Mouse (Mus musculus): Measurements from ENCODE around the gene 5330417C22Rik. TPM values are rescaled to one million over a fixed set of nuclear protein-coding genes. Genes with fewer than 3 reads are reported as not detected.

The 5330417C22Rik gene
- polyA plus RNA-seq, 1 experiment from 2014 or later = 4.1 TPM

GRCm38 (mm10) chr3:108458380-108458779 is 78.0 kb downstream of the 5330417C22Rik start:
- H3K4me3 ChIP-seq (replicated peaks) = no peak overlapping the region
- no peak overlapping the region for H3K9ac ChIP-seq
- ATAC-seq (ENCODE audit: insufficient number of reproducible peaks, low FRiP score, low TSS enrichment, low read depth) = no peak
- 0 out of 2 replicates have a peak overlapping the region, but pooled peaks have one; percentile 22 for H3K4me2 ChIP-seq (replicated peaks)
- H3K4me1 ChIP-seq = peaks cover 5% of the 10 kb centered on the region; the same call in 1 of the 2 replicates
- WGBS = 46% methylated on average over 14 of the region's 14 CpGs
- no peaks in the 10 kb centered on the region for H3K36me3 ChIP-seq
- no peak overlapping the region; the same call in 1 of the 2 replicates for H3K27ac ChIP-seq (replicated peaks)
- H3K9me3 ChIP-seq (replicated peaks) = no peaks in the 10 kb centered on the region
- H3K27me3 ChIP-seq = no peaks in the 10 kb centered on the region

GRCm38 (mm10) chr3:108454172-108454571 is 82.2 kb downstream of the 5330417C22Rik start:
- no peak overlapping the region for H3K4me2 ChIP-seq (replicated peaks)
- H3K27ac ChIP-seq (replicated peaks) = no peak overlapping the region
- no peak for ATAC-seq (ENCODE audit: insufficient number of reproducible peaks, low FRiP score, low TSS enrichment, low read depth)
- no peaks in the 10 kb centered on the region for H3K27me3 ChIP-seq
- no peaks in the 10 kb centered on the region for H3K36me3 ChIP-seq
- no peak overlapping the region for H3K4me3 ChIP-seq (replicated peaks)
- no peak overlapping the region for H3K9ac ChIP-seq
- H3K9me3 ChIP-seq (replicated peaks) = no peaks in the 10 kb centered on the region
- peaks cover 5% of the 10 kb centered on the region; the same call in 1 of the 2 replicates for H3K4me1 ChIP-seq
- WGBS = 59% methylated on average over 1 of the region's 1 CpGs

GRCm38 (mm10) chr3:108451969-108452368 is 84.4 kb downstream of the 5330417C22Rik start:
- WGBS = 71% methylated on average over 2 of the region's 2 CpGs
- ATAC-seq (ENCODE audit: insufficient number of reproducible peaks, low FRiP score, low TSS enrichment, low read depth) = no peak

GRCm38 (mm10) chr3:108445366-108445705 is 91.0 kb downstream of the 5330417C22Rik start:
- H3K36me3 ChIP-seq = 0 out of 2 replicates have a peak, but pooled peaks cover 2% of the 10 kb centered on the region
- H3K27me3 ChIP-seq = no peaks in the 10 kb centered on the region
- H3K27ac ChIP-seq (replicated peaks) = peak overlapping the region; percentile 87
- 15% methylated on average over 6 of the region's 6 CpGs for WGBS
- H3K4me3 ChIP-seq (replicated peaks) = peak overlapping the region; percentile 85
- no peak for ATAC-seq (ENCODE audit: insufficient number of reproducible peaks, low FRiP score, low TSS enrichment, low read depth)
- no peaks in the 10 kb centered on the region for H3K9me3 ChIP-seq (replicated peaks)
- peak overlapping the region; percentile 74 for H3K4me2 ChIP-seq (replicated peaks)
- H3K9ac ChIP-seq = peak overlapping the region; percentile 77; the same call in 1 of the 2 replicates
- peaks cover 23% of the 10 kb centered on the region for H3K4me1 ChIP-seq

More at GRCm38 (mm10) chr3:108451969-108452368, 84.4 kb downstream of the 5330417C22Rik start:
- Histone ChIP-seq H3K9ac (no peak overlapping the region), H3K4me3 (replicated peaks) (no peak overlapping the region), H3K9me3 (replicated peaks) (no peaks in the 10 kb centered on the region), H3K4me1 (no peaks in the 10 kb centered on the region), H3K4me2 (replicated peaks) (no peak overlapping the region), H3K27ac (replicated peaks) (no peak overlapping the region), H3K36me3 (no peaks in the 10 kb centered on the region), H3K27me3 (no peaks in the 10 kb centered on the region)

GRCm38 (mm10) chr3:108444698-108445365 is 91.5 kb downstream of the 5330417C22Rik start, which contains the start of gene Sars:
Gene Sars (minus strand): TSS chr3:108445209.
- under 1% methylated on average over 41 of the region's 41 CpGs for WGBS
- ATAC-seq (ENCODE audit: insufficient number of reproducible peaks, low FRiP score, low TSS enrichment, low read depth) = peak; percentile 98
- Histone ChIP-seq H3K4me1 (peaks cover 23% of the 10 kb centered on the region), H3K4me3 (replicated peaks) (peak within 1 kb of the TSS; percentile 85), H3K9ac (peak within 1 kb of the TSS; percentile 77), H3K27me3 (no peaks in the 10 kb centered on the region), H3K4me2 (replicated peaks) (peak within 1 kb of the TSS; percentile 74), H3K9me3 (replicated peaks) (no peaks in the 10 kb centered on the region), H3K27ac (replicated peaks) (peak within 1 kb of the TSS; percentile 87), H3K36me3 (0 out of 2 replicates have a peak, but pooled peaks cover 2% of the 10 kb centered on the region)

- Histone ChIP-seq H3K4me3 (replicated peaks) (peak overlapping the region; percentile 85), H3K27me3 (no peaks in the 10 kb centered on the region), H3K9me3 (replicated peaks) (no peaks in the 10 kb centered on the region), H3K4me1 (peaks cover 23% of the 10 kb centered on the region), H3K9ac (peak overlapping the region; percentile 77), H3K4me2 (replicated peaks) (peak overlapping the region; percentile 74), H3K27ac (replicated peaks) (peak overlapping the region; percentile 87), H3K36me3 (0 out of 2 replicates have a peak, but pooled peaks cover 2% of the 10 kb centered on the region)
- ATAC-seq (ENCODE audit: insufficient number of reproducible peaks, low FRiP score, low TSS enrichment, low read depth) = no peak
- 8% methylated on average over 8 of the region's 8 CpGs for whole genome bisulfite sequencing
Measured at GRCm38 (mm10) chr3:108444029-108444428, 92.3 kb downstream of the 5330417C22Rik start.

- Histone ChIP-seq H3K36me3 (peaks cover 60% of the 10 kb centered on the region), H3K27me3 (no peaks in the 10 kb centered on the region), H3K9ac (no peak overlapping the region), H3K4me1 (no peaks in the 10 kb centered on the region), H3K27ac (replicated peaks) (no peak overlapping the region), H3K4me3 (replicated peaks) (no peak overlapping the region), H3K4me2 (replicated peaks) (no peak overlapping the region), H3K9me3 (replicated peaks) (no peaks in the 10 kb centered on the region)
- 79% methylated on average over 7 of the region's 7 CpGs for WGBS
- no peak for ATAC-seq (ENCODE audit: insufficient number of reproducible peaks, low FRiP score, low TSS enrichment, low read depth)
Measured at GRCm38 (mm10) chr3:108436380-108436714, 100.0 kb downstream of the 5330417C22Rik start.

- no peak for ATAC-seq (ENCODE audit: insufficient number of reproducible peaks, low FRiP score, low TSS enrichment, low read depth)
- H3K27ac ChIP-seq (replicated peaks) = no peak overlapping the region
- H3K4me1 ChIP-seq = no peaks in the 10 kb centered on the region
- no peaks in the 10 kb centered on the region for H3K27me3 ChIP-seq
- no peaks in the 10 kb centered on the region for H3K9me3 ChIP-seq (replicated peaks)
- H3K36me3 ChIP-seq = peaks cover 65% of the 10 kb centered on the region
- no peak overlapping the region for H3K4me2 ChIP-seq (replicated peaks)
- no peak overlapping the region for H3K9ac ChIP-seq
- H3K4me3 ChIP-seq (replicated peaks) = no peak overlapping the region
- 81% methylated on average over 17 of the region's 17 CpGs for WGBS
Measured at GRCm38 (mm10) chr3:108435701-108436379, 100.5 kb downstream of the 5330417C22Rik start.

- no peaks in the 10 kb centered on the region for H3K4me1 ChIP-seq
- WGBS = 55% methylated on average over 19 of the region's 19 CpGs
- no peak for ATAC-seq (ENCODE audit: insufficient number of reproducible peaks, low FRiP score, low TSS enrichment, low read depth)
Measured at GRCm38 (mm10) chr3:108433881-108434495, 102.3 kb downstream of the 5330417C22Rik start.

GRCm38 (mm10) chr3:108433188-108433880 is 103.0 kb downstream of the 5330417C22Rik start:
- no peak overlapping the region for H3K4me2 ChIP-seq (replicated peaks)
- no peaks in the 10 kb centered on the region for H3K27me3 ChIP-seq
- H3K27ac ChIP-seq (replicated peaks) = no peak overlapping the region
- no peak for ATAC-seq (ENCODE audit: insufficient number of reproducible peaks, low FRiP score, low TSS enrichment, low read depth)
- no peak overlapping the region for H3K4me3 ChIP-seq (replicated peaks)
- WGBS = 55% methylated on average over 18 of the region's 18 CpGs
- no peaks in the 10 kb centered on the region for H3K9me3 ChIP-seq (replicated peaks)
- H3K36me3 ChIP-seq = peaks cover 87% of the 10 kb centered on the region
- no peaks in the 10 kb centered on the region for H3K4me1 ChIP-seq
- no peak overlapping the region for H3K9ac ChIP-seq

More at GRCm38 (mm10) chr3:108433881-108434495, 102.3 kb downstream of the 5330417C22Rik start:
- Histone ChIP-seq H3K9ac (no peak overlapping the region), H3K36me3 (peaks cover 80% of the 10 kb centered on the region), H3K9me3 (replicated peaks) (no peaks in the 10 kb centered on the region), H3K4me2 (replicated peaks) (no peak overlapping the region), H3K27me3 (no peaks in the 10 kb centered on the region), H3K27ac (replicated peaks) (no peak overlapping the region), H3K4me3 (replicated peaks) (no peak overlapping the region)

All from embryonic facial prominence, embryonic 15.5 days (tissue).